Mouse (Mus musculus): ENCODE data around the gene Naa35.
"Not testable (repeated sequence)": the region's sequence is repeated elsewhere in the genome, so short reads cannot be mapped to it uniquely, and the experiment has no call there.

The Naa35 gene

DNA sequence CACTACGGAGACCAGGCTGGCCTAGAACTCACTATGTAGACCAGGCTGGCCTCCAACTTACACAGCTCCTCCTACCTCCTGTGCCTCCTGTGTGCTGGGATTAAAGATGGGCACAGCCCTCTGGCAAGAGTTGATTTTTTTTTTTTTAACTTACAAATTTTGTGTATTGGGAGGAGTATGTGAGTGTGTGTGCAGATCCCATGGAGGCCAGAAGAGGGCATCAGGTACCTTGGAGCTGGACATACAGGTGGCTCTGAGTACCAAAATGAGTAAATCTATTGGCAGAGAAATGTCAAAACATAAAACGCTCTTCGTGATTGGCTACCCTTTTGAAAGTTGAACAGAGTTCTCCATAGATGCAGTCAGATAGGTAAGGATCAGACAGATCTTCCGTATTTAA is 4.1 kb upstream of the Naa35 start:
- in situ Hi-C loops (cut with MboI, MseI), result no loop called here

DNA sequence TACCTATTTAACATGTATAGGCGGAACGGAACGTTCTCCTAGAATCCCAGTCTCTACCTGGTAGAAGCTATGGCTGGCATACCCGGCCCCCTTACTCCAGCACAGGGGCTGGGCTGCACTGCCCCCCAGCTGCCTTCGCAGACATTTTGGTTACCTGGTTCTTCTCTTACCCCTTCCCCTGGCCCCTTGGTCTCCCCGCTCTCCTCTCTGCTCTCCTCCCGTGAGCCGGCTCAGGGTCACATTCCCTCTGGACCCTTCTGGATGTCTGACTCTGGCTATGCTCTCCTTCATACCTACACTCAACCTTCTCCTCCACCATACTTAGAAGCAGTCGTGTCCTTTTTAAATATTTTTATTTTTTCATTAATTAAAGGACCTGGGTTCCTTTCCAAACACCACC is 578 bp upstream of the Naa35 start:
- in situ Hi-C loops (cut with MboI, MseI), result no loop called here

- in situ Hi-C loops (cut with MboI, MseI), result no loop called here
These were observed 568 bp downstream of the Naa35 start for GRCm38 (mm10) chr13:59585648-59586005.

DNA sequence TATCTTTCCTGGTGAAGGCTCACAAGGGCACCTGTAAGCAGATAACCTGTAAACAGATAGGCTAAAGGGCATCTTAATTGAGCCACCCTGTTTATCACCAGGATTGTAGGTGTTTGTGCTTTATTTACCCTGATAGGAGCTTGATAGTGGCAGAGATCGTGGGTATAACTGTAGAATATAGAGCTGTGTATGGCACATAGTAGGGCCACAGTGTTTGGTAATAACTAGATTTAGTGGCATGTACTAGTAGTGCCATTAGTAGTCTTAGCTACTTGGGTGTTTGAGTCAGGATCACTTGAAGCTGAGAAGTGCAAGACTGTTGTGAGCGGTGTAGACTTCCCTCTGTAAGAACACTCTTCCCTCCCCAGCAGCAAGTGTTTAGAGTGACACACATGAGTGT is 2.1 kb downstream of the Naa35 start:
- in situ Hi-C loops (cut with MboI, MseI), result no loop called here

- in situ Hi-C loops (cut with MboI, MseI), result no loop called here
These were observed 4.6 kb downstream of the Naa35 start for GRCm38 (mm10) chr13:59589672-59590071.

DNA sequence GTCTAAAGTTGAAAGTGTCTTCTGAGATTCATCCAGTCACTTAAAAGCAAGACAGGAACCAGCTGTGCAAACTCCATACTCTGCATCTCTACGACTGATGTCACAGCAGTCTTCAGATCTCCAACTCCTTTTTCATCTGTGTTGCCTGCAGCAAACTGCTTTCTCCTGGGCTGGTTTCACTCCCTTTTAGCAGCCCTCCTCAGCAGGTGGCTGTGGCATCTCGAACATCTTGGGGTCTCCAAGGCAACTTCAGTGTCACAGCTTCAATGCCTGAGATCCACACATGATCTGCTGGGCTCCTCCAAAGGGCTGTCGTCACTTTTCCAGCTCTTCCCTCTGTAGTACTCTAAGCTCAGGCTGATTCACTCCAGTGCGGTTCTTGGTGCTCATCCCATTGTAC is 5.6 kb downstream of the Naa35 start:
- in situ Hi-C loops (cut with MboI, MseI), result no loop called here

DNA sequence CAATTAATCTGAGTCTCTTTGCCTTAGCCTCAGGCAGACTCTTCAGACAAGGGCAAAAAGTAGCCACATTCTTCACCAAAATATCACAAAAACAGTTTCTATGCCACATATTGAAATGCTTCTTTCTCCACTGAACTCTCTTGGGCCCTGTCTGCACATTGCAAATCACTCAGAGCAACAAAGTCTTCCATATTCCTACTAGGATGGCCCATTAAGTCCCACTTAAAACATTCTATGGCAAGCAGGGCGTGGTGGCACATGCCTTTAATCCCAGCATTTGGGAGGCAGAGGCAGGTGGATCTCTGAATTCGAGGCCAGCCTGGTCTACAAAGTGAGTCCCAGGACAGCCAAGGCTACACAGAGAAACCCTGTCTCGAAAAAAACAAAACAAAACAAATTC is 7.0 kb downstream of the Naa35 start:
- in situ Hi-C loops (cut with MboI, MseI), result not testable (repeated sequence)

DNA sequence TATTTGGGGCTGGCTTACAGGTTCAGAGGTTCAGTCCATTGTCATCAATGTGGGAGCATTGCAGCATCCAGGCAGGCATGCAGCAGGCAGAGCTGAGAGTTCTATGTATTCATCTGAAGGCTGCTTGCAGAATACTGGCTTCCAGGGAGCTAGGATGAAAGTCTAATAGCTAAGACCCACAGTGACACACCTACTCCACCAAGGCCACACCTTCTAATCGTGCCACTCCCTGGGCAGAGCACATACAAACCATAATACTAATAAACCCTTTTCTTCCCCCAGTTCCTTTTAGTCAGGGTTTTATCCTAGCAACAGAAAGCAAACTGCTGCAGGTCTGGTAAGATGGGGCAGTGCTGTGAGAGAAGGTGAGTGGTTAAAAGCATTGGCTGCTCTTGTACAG is 7.6 kb downstream of the Naa35 start:
- in situ Hi-C loops (cut with MboI, MseI), result no loop called here

DNA sequence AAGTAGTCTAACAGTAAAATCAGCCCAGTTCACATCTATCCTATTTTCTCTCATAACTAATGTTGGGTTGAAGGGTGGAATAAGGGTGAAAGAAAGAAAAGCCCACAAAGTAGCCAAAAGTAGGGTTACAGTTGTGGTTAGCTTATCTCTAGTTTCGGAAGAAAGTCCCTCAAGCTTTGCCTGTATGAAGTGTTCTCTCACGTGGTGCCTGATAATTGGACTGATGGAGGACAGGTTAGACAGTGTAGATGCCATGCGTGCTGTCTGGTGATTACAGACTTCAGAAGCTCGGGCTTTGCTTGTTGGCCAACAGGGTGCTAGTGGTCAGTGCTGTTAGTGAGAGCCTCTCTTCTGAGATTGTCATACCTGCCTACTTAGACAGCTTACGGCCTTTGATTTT is 18.0 kb downstream of the Naa35 start:
- in situ Hi-C loops (cut with MboI, MseI), result no loop called here

- in situ Hi-C loops (cut with MboI, MseI), result no loop called here
These were observed 19.5 kb downstream of the Naa35 start for GRCm38 (mm10) chr13:59604511-59604910.

DNA sequence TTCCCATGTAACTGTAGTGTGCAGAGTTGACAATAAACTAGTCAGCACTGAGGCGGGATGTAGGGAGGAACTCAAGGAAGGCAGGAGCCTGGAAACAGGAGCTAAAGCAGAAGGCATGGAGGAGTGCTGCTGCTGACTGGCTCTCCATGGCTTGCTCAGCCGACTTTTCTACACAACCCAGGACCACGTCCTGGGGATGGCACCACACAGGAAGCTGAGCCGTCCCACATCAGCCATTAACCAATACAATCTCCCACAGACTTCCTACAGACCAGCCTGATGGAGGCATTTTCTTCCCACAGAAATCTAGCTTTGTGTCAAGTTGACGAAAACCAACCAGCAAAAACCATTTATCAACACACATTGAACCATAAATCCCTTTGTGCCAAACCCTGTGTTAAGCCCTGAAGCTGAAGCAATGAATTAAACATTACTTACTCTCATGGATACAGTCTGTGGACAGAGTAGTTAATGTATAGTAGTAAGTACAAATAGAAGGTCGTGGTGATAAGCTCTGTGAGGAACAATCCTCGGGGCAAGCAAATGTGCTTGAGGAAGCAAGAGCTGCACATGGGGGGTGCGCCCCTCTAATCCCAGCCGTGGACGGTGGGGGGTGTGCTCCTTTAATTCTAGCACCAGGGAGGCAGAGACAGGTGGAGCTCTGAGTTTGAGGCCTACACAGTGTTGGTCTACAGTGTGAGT is 20.3 kb downstream of the Naa35 start:
- in situ Hi-C loops (cut with MboI, MseI), result no loop called here

DNA sequence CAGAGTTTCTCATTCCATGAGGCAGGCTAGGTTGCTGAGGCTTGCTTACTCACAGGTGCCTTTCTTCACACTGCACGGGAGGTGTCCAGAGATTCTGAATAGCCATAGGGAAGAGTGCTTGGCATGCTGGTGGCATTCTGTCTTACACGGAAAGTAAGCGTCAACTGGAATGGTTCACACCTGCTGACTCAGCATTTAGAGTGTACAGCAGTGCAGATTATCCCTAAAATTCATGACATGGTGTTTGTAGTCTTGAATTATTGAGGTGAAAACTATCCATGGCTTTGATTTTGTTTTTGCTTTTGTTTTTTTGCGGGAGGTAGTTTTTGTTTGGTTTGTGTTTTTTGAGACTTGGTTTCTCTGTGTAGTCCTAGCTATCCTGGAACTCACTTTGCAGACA is 24.8 kb downstream of the Naa35 start:
- in situ Hi-C loops (cut with MboI, MseI), result no loop called here

- in situ Hi-C loops (cut with MboI, MseI), result no loop called here
These were observed 25.4 kb downstream of the Naa35 start for GRCm38 (mm10) chr13:59610437-59610836.

- in situ Hi-C loops (cut with MboI, MseI), result no loop called here
These were observed 28.8 kb downstream of the Naa35 start for GRCm38 (mm10) chr13:59613868-59614267.

GRCm38 (mm10) chr13:59615152-59615551 is 30.1 kb downstream of the Naa35 start:
- in situ Hi-C loops (cut with MboI, MseI), result no loop called here

DNA sequence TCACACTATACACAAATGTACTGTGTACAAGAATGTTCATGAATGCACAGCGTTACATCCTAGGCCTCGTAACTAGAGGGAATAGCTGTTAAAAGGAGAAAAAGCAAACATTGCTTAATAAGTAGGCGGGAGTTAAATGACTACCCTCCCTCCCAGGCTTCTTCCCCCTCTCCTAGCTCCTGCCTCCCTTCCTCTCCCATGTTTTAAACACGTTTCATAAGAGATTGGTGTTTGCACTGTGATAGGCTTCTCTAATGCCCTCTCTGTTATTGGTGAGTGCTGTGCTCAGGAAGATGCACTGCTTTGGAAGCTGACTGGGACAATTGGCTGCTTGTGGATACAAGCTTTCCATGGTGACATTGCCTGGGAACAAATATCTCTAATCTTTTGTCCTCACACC is 30.5 kb downstream of the Naa35 start:
- in situ Hi-C loops (cut with MboI, MseI), result no loop called here

- in situ Hi-C loops (cut with MboI, MseI), result no loop called here
These were observed 33.4 kb downstream of the Naa35 start for GRCm38 (mm10) chr13:59618463-59618862.

GRCm38 (mm10) chr13:59621643-59622489 is 36.8 kb downstream of the Naa35 start:
- in situ Hi-C loops (cut with MboI, MseI), result no loop called here

- in situ Hi-C loops (cut with MboI, MseI), result no loop called here
These were observed 39.3 kb downstream of the Naa35 start for GRCm38 (mm10) chr13:59624389-59624788.

DNA sequence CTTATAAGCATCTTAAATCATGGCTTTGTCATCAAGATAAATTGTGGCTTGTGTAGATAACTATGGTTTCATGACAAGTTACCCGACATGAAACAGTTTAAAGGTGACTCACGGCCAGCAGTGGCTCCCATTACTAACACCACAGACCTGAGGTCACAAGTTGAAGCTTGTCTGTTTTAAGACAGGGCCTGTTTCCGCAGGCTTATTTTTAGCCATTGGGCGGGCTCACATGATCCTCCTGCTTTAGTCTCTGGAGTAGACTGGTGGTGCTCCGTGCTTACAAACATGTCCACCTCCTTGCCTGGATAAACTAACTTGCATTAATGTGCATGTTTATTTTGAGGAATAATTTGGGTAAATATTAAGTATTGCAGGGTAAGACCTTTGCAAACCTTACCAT is 39.8 kb downstream of the Naa35 start:
- in situ Hi-C loops (cut with MboI, MseI), result no loop called here

DNA sequence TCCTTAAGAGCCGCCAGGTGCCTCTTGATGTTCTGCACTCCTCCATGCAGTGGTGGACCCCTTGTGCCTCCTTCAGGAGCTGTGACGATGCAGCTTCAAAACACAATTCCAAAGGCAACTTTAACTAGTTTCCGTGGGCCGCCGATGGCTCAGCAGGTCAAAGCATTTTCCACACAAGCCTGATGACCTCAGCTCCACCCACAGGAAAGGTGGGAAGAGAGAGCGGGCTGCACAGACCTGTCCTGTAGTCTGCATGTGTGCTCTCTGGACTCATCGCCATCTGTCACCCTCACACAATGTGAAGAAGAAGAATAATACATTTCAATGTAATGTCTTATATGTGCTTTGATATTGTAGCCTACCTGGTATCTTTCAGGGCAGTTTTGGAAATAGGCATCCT is 41.7 kb downstream of the Naa35 start:
- in situ Hi-C loops (cut with MboI, MseI), result no loop called here

- in situ Hi-C loops (cut with MboI, MseI), result no loop called here
These were observed 49.6 kb downstream of the Naa35 start for GRCm38 (mm10) chr13:59634637-59635036.

DNA sequence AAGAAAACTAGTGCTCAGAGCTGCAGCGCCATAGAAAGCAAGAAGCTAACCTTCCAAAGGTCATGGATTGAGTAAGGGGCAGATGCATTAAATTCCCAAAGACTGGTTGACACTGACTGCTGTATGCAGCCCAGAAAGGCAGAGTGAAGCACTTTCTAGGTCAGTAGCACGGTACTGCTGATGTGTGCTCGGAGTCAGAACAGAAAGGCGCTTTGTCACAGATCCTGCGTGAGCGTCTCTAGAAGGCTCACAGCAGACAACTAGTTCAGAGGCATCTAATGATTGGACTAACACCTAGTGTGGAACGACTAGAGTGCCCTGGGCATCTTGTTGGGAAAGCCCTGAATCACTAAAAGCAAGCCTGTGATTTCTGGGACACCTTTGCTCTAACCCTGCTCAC is 52.7 kb downstream of the Naa35 start:
- in situ Hi-C loops (cut with MboI, MseI), result no loop called here
